Mouse (Mus musculus) megakaryocyte, embryonic 14.5 days (primary cell): ENCODE data around the gene Ropn1.

Source experiments
- FLI1 ChIP-seq: IDR thresholded peaks from 2 replicates; pipeline ENCODE4 v1.6.1; 2012; ENCODE audit warnings: low read length, inconsistent platforms, mixed read lengths
- GATA1 ChIP-seq: IDR thresholded peaks from 3 replicates; pipeline ENCODE4 v1.6.1; 2012; ENCODE audit warnings: mixed read lengths, low read length, inconsistent platforms, borderline replicate concordance

DNA sequence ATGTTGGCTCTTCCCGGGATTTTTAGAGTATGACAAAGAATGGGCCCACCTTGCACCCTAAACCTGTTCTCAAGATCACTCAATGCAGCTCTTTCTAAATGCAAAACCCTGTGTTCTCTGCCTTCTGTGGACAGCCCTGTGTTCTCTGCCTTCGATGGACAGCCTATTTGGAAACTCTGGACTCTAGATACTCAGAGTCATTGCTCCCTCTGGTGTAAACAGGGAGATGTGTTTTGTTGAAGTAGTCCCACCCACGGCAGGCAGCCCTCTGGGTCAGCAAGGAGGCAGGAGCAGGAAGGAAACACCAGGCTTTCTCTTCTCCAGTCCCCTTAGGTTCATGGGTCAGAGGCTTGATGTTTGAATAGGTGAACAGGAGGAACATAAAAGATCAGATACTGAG lies 44.0 kb upstream of the Ropn1 start:
- TF ChIP-seq GATA1 (no peak), FLI1 (no peak)
